Mouse (Mus musculus) forebrain, embryonic 16.5 days (tissue): Measurements from ENCODE around the gene Ercc6. TPM values are rescaled to one million over a fixed set of nuclear protein-coding genes. Genes with fewer than 3 reads are reported as not detected.

ENCODE experiments used
- ATAC-seq: fragments of 200-750 bp; cut with Nextera tagmentation; 2 replicates; pipeline ENCODE4 v1.8.0; 2017; ENCODE audit warnings: mild to moderate bottlenecking, moderate library complexity
- H3K27ac ChIP-seq: fragments of 300-500 bp; sonication (generic); 2 replicates; pipeline ENCODE4 v1.5.1; 2014; ENCODE audit warnings: low read length, control low read depth
- H3K27me3 ChIP-seq: fragments of 300-500 bp; sonication (generic); replicated peaks from 2 replicates; pipeline ENCODE4 v1.6.1; 2014; ENCODE audit warnings: low read length; ENCODE audit not compliant: control insufficient read depth, insufficient read depth
- H3K36me3 ChIP-seq: fragments of 300-500 bp; sonication (generic); 2 replicates; pipeline ENCODE4 v1.6.1; 2014; ENCODE audit not compliant: control insufficient read depth, insufficient read depth
- H3K4me1 ChIP-seq: fragments of 300-500 bp; sonication (generic); replicated peaks from 2 replicates; pipeline ENCODE4 v1.6.1; 2014; ENCODE audit warnings: low read length; ENCODE audit not compliant: control insufficient read depth, insufficient read depth
- H3K4me2 ChIP-seq: fragments of 300-500 bp; sonication (generic); 2 replicates; pipeline ENCODE4 v1.6.1; 2014; ENCODE audit warnings: mild to moderate bottlenecking, low read length, control low read depth
- H3K4me3 ChIP-seq: fragments of 300-500 bp; sonication (generic); replicated peaks from 2 replicates; pipeline ENCODE4 v1.5.1; 2014; ENCODE audit warnings: mild to moderate bottlenecking, low read length, control low read depth
- H3K9ac ChIP-seq: fragments of 300-500 bp; sonication (generic); replicated peaks from 2 replicates; pipeline ENCODE4 v1.6.1; 2014; ENCODE audit warnings: low read depth, low read length, control low read depth
- H3K9me3 ChIP-seq: fragments of 300-500 bp; sonication (generic); 2 replicates; pipeline ENCODE4 v1.6.1; 2016; ENCODE audit warnings: low read length; ENCODE audit not compliant: control insufficient read depth
- WGBS: fragments of 180-500 bp; shearing (Covaris S2); extraction: QIAGEN DNeasy Blood & Tissue Kit; methylation state at CpG from one replicate; pipeline ENCODE4 v1.1.7; 2014; 5-methylcytosine and 5-hydroxymethylcytosine counted together
- polyA plus RNA-seq: library from polyadenylated mRNA; unstranded; fragments of >200 nt; fragmentation: Nextera tagmentation; extraction: Ambion mirVana; gene quantifications from 2 replicates; pipeline ENCODE4 v1.2.1, GENCODE M21; 2015

The Ercc6 gene
- polyA plus RNA-seq, 1 experiment from 2014 or later = 31.8 TPM

- no peak overlapping the region for H3K27ac ChIP-seq
- H3K4me3 ChIP-seq = no peak overlapping the region
- WGBS = 29% methylated on average over 3 of the region's 3 CpGs
- H3K9me3 ChIP-seq = no peaks in the 10 kb centered on the region
- H3K36me3 ChIP-seq = no peaks in the 10 kb centered on the region
- ATAC-seq = no peak
- no peak overlapping the region for H3K9ac ChIP-seq
- no peaks in the 10 kb centered on the region for H3K4me1 ChIP-seq
- H3K27me3 ChIP-seq = no peaks in the 10 kb centered on the region
- H3K4me2 ChIP-seq = no peak overlapping the region
These were observed 96.1 kb downstream of the Ercc6 start for GRCm38 (mm10) chr14:32609392-32609791.

GRCm38 (mm10) chr14:32617253-32617652, 103.9 kb downstream of the Ercc6 start:
- Histone ChIP-seq H3K27me3 (no peaks in the 10 kb centered on the region), H3K4me1 (no peaks in the 10 kb centered on the region), H3K9ac (no peak overlapping the region), H3K4me2 (no peak overlapping the region), H3K9me3 (no peaks in the 10 kb centered on the region), H3K27ac (no peak overlapping the region), H3K36me3 (no peaks in the 10 kb centered on the region), H3K4me3 (no peak overlapping the region)
- WGBS = 92% methylated on average over 5 of the region's 5 CpGs
- no peak for ATAC-seq

GRCm38 (mm10) chr14:32624245-32624644, 110.9 kb downstream of the Ercc6 start:
- no peak for ATAC-seq
- no peaks in the 10 kb centered on the region for H3K9me3 ChIP-seq
- H3K9ac ChIP-seq = no peak overlapping the region
- H3K4me1 ChIP-seq = no peaks in the 10 kb centered on the region
- no peak overlapping the region for H3K27ac ChIP-seq
- H3K27me3 ChIP-seq = no peaks in the 10 kb centered on the region
- no peaks in the 10 kb centered on the region for H3K36me3 ChIP-seq
- no peak overlapping the region for H3K4me3 ChIP-seq
- no peak overlapping the region for H3K4me2 ChIP-seq
- 84% methylated on average over 3 of the region's 3 CpGs for WGBS

- Histone ChIP-seq H3K27me3 (no peaks in the 10 kb centered on the region), H3K9me3 (no peaks in the 10 kb centered on the region), H3K4me1 (no peaks in the 10 kb centered on the region), H3K4me3 (no peak overlapping the region), H3K27ac (no peak overlapping the region), H3K36me3 (no peaks in the 10 kb centered on the region), H3K4me2 (no peak overlapping the region), H3K9ac (no peak overlapping the region)
- no peak for ATAC-seq
- WGBS = 90% methylated on average over 7 of the region's 7 CpGs
These were observed 111.5 kb downstream of the Ercc6 start for GRCm38 (mm10) chr14:32624811-32625210.

GRCm38 (mm10) chr14:32627271-32627670, 114.0 kb downstream of the Ercc6 start:
- Histone ChIP-seq H3K9me3 (no peaks in the 10 kb centered on the region), H3K4me3 (no peak overlapping the region), H3K9ac (no peak overlapping the region), H3K27ac (no peak overlapping the region), H3K36me3 (no peaks in the 10 kb centered on the region), H3K27me3 (no peaks in the 10 kb centered on the region), H3K4me2 (no peak overlapping the region), H3K4me1 (no peaks in the 10 kb centered on the region)
- WGBS = 42% methylated on average over 1 of the region's 2 CpGs
- ATAC-seq = no peak

- Histone ChIP-seq H3K4me1 (no peaks in the 10 kb centered on the region), H3K9me3 (no peaks in the 10 kb centered on the region), H3K4me2 (no peak overlapping the region), H3K27ac (no peak overlapping the region), H3K27me3 (no peaks in the 10 kb centered on the region), H3K36me3 (no peaks in the 10 kb centered on the region), H3K4me3 (no peak overlapping the region), H3K9ac (no peak overlapping the region)
- WGBS = 50% methylated on average over 10 of the region's 10 CpGs
- no peak for ATAC-seq
These were observed 115.3 kb downstream of the Ercc6 start for GRCm38 (mm10) chr14:32628584-32628983.

Other genes with a start within 250 kb of the Ercc6 start
- 25.2 and 29.6 TPM in 2 replicates for gene Ogdhl, start 191.5 kb upstream of the Ercc6 start, polyA plus RNA-seq
- 0.68 and 0.70 TPM in 2 replicates for gene 1700024G13Rik, start 125.1 kb upstream of the Ercc6 start, polyA plus RNA-seq
- 1.6 and 2.6 TPM in 2 replicates for gene Slc18a3, start 48.7 kb upstream of the Ercc6 start, polyA plus RNA-seq
- gene Chat, start 47.5 kb upstream of the Ercc6 start, polyA plus RNA-seq = 0.09 and 0.77 TPM in 2 replicates
- not detected in 2 replicates for gene Prrxl1, start 85.9 kb downstream of the Ercc6 start, polyA plus RNA-seq
- gene 3425401B19Rik, start 171.8 kb downstream of the Ercc6 start, polyA plus RNA-seq = not detected in 2 replicates